Mouse (Mus musculus): ENCODE measurements at regions not wholly inside any gene's neighbourhood (a gene's known extent, or its start where the extent isn't known, plus 50 kb on each side); places are given as distances from the start of the nearest gene placed in this dataset.

GRCm38 (mm10) chr11:64890776-64891175 lies 88.1 kb upstream of the Elac2 start:
- TF ChIP-seq CTCF (IDR thresholded peaks at IDR 0.05; ENCODE audit: low read depth, low read length) (peak; percentile 73; the same call in 1 of the 2 replicates), POLR2A (IDR thresholded peaks at IDR 0.05; ENCODE audit: extremely low read depth, insufficient read depth, low read length) (no peak)
